8 mouse cellular contexts compared by ENCODE assay signal in genomic region chr9:123678327-123679105, GRCm38 (mm10). TPM values are rescaled to one million over a fixed set of nuclear protein-coding genes. Genes with fewer than 3 reads are reported as not detected.
DNase-seq lines count a peak whose midpoint lies in the region; ATAC-seq and TF ChIP-seq lines count a peak whose summit lies in the region.

Gene Ccr9 (plus strand): TSS chr9:123678439.
Gene Slc6a20a (minus strand): TSS chr9:123678885.

- 2% methylated on average over 73 of the region's 73 CpGs for WGBS in thymus, adult 2 months
- WGBS in embryonic facial prominence, embryonic 13.5 days = under 1% methylated on average over 73 of the region's 73 CpGs
- WGBS in liver, embryonic 13.5 days (ENCODE audit: insufficient replicate concordance) = 1% methylated on average over 73 of the region's 73 CpGs

- 0 out of 2 replicates have a peak, but pooled peaks have one; percentile 43 for ATAC-seq in embryonic facial prominence, embryonic 13.5 days (ENCODE audit: insufficient number of reproducible peaks, insufficient read depth, low FRiP score, low TSS enrichment, low read depth)
- peak; percentile 95 for ATAC-seq in liver, embryonic 13.5 days (ENCODE audit: low read depth)
- ATAC-seq in activated CD4-positive, CD25-positive, alpha-beta regulatory T cell, adult 4 months = no peak

- H3K4me2 ChIP-seq in embryonic facial prominence, embryonic 13.5 days = peak within 1 kb of the TSS; percentile 79
- peak within 1 kb of the TSS; percentile 96 for H3K4me2 ChIP-seq in liver, embryonic 13.5 days

- peak; percentile 9 for DNase-seq in thymus, adult 2 months
- DNase-seq in thymus, adult 18-20 months = no peak
- DNase-seq in induced T-regulatory cell, adult 2 months (ENCODE audit: low read depth) = peak; percentile 46
- peak; percentile 53 for DNase-seq in liver, embryonic 13.5 days
- peak; percentile 63 for DNase-seq in neural tube, embryonic 10.5 days (ENCODE audit: extremely low spot score, low spot score)
- no peak for DNase-seq in natural killer cell, adult 2 months (ENCODE audit: low spot score in 2 of 2)

- H3K9ac ChIP-seq in embryonic facial prominence, embryonic 13.5 days = peak within 1 kb of the TSS; percentile 64
- H3K9ac ChIP-seq in liver, embryonic 13.5 days = peak within 1 kb of the TSS; percentile 77

- peaks cover 9% of the 10 kb centered on the region for H3K4me1 ChIP-seq in thymus, adult 2 months (replicated peaks; ENCODE audit: control insufficient read depth, insufficient read depth, low read length)
- peaks cover 10% of the 10 kb centered on the region for H3K4me1 ChIP-seq in embryonic facial prominence, embryonic 13.5 days
- H3K4me1 ChIP-seq in liver, embryonic 13.5 days (replicated peaks) = peaks cover 18% of the 10 kb centered on the region

- H3K27me3 ChIP-seq in thymus, adult 2 months (ENCODE audit: control insufficient read depth, insufficient read depth, low read length) = peaks cover 14% of the 10 kb centered on the region
- peaks cover 76% of the 10 kb centered on the region for H3K27me3 ChIP-seq in embryonic facial prominence, embryonic 13.5 days
- peaks cover 86% of the 10 kb centered on the region for H3K27me3 ChIP-seq in liver, embryonic 13.5 days

- no peaks in the 10 kb centered on the region for H3K36me3 ChIP-seq in thymus, adult 2 months (ENCODE audit: control insufficient read depth, insufficient read depth, low read length)
- H3K36me3 ChIP-seq in embryonic facial prominence, embryonic 13.5 days = no peaks in the 10 kb centered on the region
- no peaks in the 10 kb centered on the region for H3K36me3 ChIP-seq in liver, embryonic 13.5 days

- H3K4me3 ChIP-seq in thymus, adult 2 months (ENCODE audit: control insufficient read depth, insufficient read depth, low read length) = peak within 1 kb of the TSS; percentile 32
- H3K4me3 ChIP-seq in embryonic facial prominence, embryonic 13.5 days = peak within 1 kb of the TSS; percentile 47
- peak within 1 kb of the TSS; percentile 72 for H3K4me3 ChIP-seq in liver, embryonic 13.5 days (replicated peaks)

- no peak within 1 kb of the TSS for H3K27ac ChIP-seq in thymus, adult 2 months (ENCODE audit: control insufficient read depth, insufficient read depth, low read length)
- H3K27ac ChIP-seq in embryonic facial prominence, embryonic 13.5 days = no peak within 1 kb of the TSS
- H3K27ac ChIP-seq in liver, embryonic 13.5 days = no peak within 1 kb of the TSS

- H3K9me3 ChIP-seq in embryonic facial prominence, embryonic 13.5 days = no peaks in the 10 kb centered on the region
- no peaks in the 10 kb centered on the region for H3K9me3 ChIP-seq in liver, embryonic 13.5 days (replicated peaks)

- no peak for TF ChIP-seq POLR2A in thymus, adult 2 months (IDR thresholded peaks at IDR 0.05; ENCODE audit: control insufficient read depth, extremely low read depth, insufficient read depth, low read length, poor library complexity)

- no peak for TF ChIP-seq CTCF in thymus, adult 2 months (IDR thresholded peaks at IDR 0.05; ENCODE audit: borderline replicate concordance, control insufficient read depth, extremely low read depth, insufficient read depth, low read length, poor library complexity)

RNA-seq across cellular contexts. Expression of gene Ccr9, which starts in this region (rescaled TPM):
- 500 and 608 TPM in 2 replicates for polyA plus RNA-seq in thymus, adult 2 months (2012; rRNA removed)
- polyA plus RNA-seq in embryonic facial prominence, embryonic 13.5 days (2015; fragmentation: Nextera tagmentation; extraction: Ambion mirVana) = 0.14 and 0.26 TPM in 2 replicates
- 0.39 and 0.46 TPM in 2 replicates for polyA plus RNA-seq in liver, embryonic 13.5 days (2015; fragmentation: Nextera tagmentation; extraction: Ambion mirVana)
- polyA plus RNA-seq in activated CD4-positive, CD25-positive, alpha-beta regulatory T cell, adult 4 months (2017; shearing (Covaris generic)) = 10 to 100 TPM; 15.3 to 36.5 TPM

RNA-seq across cellular contexts. Expression of gene Slc6a20a, which starts in this region (rescaled TPM):
- polyA plus RNA-seq in thymus, adult 2 months (2012; rRNA removed) = 7.5 and 8.1 TPM in 2 replicates
- 0.08 and 0.66 TPM in 2 replicates for polyA plus RNA-seq in embryonic facial prominence, embryonic 13.5 days (2015; fragmentation: Nextera tagmentation; extraction: Ambion mirVana)
- 0.98 and 1.2 TPM in 2 replicates for polyA plus RNA-seq in liver, embryonic 13.5 days (2015; fragmentation: Nextera tagmentation; extraction: Ambion mirVana)
- under 1 TPM in 1 of 2 experiments, not detected in 1; 0.54 TPM for polyA plus RNA-seq in activated CD4-positive, CD25-positive, alpha-beta regulatory T cell, adult 4 months (2017; shearing (Covaris generic))

Comparison
In these comparisons a context has a peak if more than half of its experiments do, and no peak if none do; other contexts are left out.
1. RNA of gene Ccr9 (polyA plus RNA-seq): 500 to 608 TPM in thymus, adult 2 months; 15.3 to 36.5 TPM in activated CD4-positive, CD25-positive, alpha-beta regulatory T cell, adult 4 months, 0.39 to 0.46 TPM in liver, embryonic 13.5 days and 0.14 to 0.26 TPM in embryonic facial prominence, embryonic 13.5 days; every median in the first group is over 10 times any median in the second.
2. DNase-seq: peak in thymus, adult 2 months (single experiment), induced T-regulatory cell, adult 2 months (single experiment), liver, embryonic 13.5 days (single experiment) and neural tube, embryonic 10.5 days (single experiment); none in thymus, adult 18-20 months (0 of 2) and natural killer cell, adult 2 months (0 of 2).
3. Peak in ATAC-seq, H3K4me3 ChIP-seq, H3K9ac ChIP-seq and H3K4me2 ChIP-seq in embryonic facial prominence, embryonic 13.5 days; RNA of the genes that start here not detected or under 1 TPM.
4. Peak in every context shown above with its lines, with median percentiles within 50 percentile points of each other: H3K4me3 ChIP-seq.